Mouse (Mus musculus) E14TG2a.4 (cell line): ENCODE data around the gene Hoxc8.

ENCODE experiments used
- H3K27me3 ChIP-seq: 2 replicates; pipeline ENCODE4 v1.6.1; 2014; ENCODE audit warnings: low read length, control low read depth; ENCODE audit not compliant: insufficient read depth
- H3K36me3 ChIP-seq: 2 replicates; pipeline ENCODE4 v1.6.1; 2014; ENCODE audit warnings: low read length, control low read depth; ENCODE audit not compliant: insufficient read depth
- H3K4me1 ChIP-seq: replicated peaks from 2 replicates; pipeline ENCODE4 v1.6.1; 2014; ENCODE audit warnings: low read depth, low read length, control low read depth
- H3K4me3 ChIP-seq: replicated peaks from 2 replicates; pipeline ENCODE4 v1.5.1; 2014; ENCODE audit warnings: mild to moderate bottlenecking, low read length
- H3K9me3 ChIP-seq: 2 replicates; pipeline ENCODE4 v1.6.1; 2014; ENCODE audit warnings: low read length, control low read depth
- CTCF ChIP-seq: conservative IDR thresholded peaks from 2 replicates; pipeline ENCODE4 v1.5.1; 2014; ENCODE audit warnings: low read length
- NANOG ChIP-seq: IDR thresholded peaks from 2 replicates; pipeline ENCODE4 v1.6.1; 2014; ENCODE audit warnings: borderline replicate concordance, low read length, mixed read lengths
- POU5F1 ChIP-seq: IDR thresholded peaks from 2 replicates; pipeline ENCODE4 v1.6.1; 2014; ENCODE audit warnings: low read length, borderline replicate concordance

Hoxc8 gene

GRCm38 (mm10) chr15:103030142-103030541 is 39.7 kb downstream of the Hoxc8 start:
- TF ChIP-seq NANOG (no peak), CTCF (no peak), POU5F1 (no peak)

GRCm38 (mm10) chr15:103032167-103032566 is 41.8 kb downstream of the Hoxc8 start:
- Histone ChIP-seq H3K4me1 (peaks cover 34% of the 10 kb centered on the region), H3K27me3 (peaks cover 91% of the 10 kb centered on the region), H3K4me3 (no peak overlapping the region), H3K9me3 (no peaks in the 10 kb centered on the region), H3K36me3 (no peaks in the 10 kb centered on the region)
- TF ChIP-seq CTCF = no peak
- no peak for TF ChIP-seq NANOG
- no peak for TF ChIP-seq POU5F1

More at GRCm38 (mm10) chr15:103030142-103030541, 39.7 kb downstream of the Hoxc8 start:
- no peak overlapping the region for H3K4me3 ChIP-seq
- no peaks in the 10 kb centered on the region for H3K9me3 ChIP-seq
- no peaks in the 10 kb centered on the region for H3K36me3 ChIP-seq
- H3K4me1 ChIP-seq = peaks cover 38% of the 10 kb centered on the region
- peaks cover 90% of the 10 kb centered on the region for H3K27me3 ChIP-seq

DNA sequence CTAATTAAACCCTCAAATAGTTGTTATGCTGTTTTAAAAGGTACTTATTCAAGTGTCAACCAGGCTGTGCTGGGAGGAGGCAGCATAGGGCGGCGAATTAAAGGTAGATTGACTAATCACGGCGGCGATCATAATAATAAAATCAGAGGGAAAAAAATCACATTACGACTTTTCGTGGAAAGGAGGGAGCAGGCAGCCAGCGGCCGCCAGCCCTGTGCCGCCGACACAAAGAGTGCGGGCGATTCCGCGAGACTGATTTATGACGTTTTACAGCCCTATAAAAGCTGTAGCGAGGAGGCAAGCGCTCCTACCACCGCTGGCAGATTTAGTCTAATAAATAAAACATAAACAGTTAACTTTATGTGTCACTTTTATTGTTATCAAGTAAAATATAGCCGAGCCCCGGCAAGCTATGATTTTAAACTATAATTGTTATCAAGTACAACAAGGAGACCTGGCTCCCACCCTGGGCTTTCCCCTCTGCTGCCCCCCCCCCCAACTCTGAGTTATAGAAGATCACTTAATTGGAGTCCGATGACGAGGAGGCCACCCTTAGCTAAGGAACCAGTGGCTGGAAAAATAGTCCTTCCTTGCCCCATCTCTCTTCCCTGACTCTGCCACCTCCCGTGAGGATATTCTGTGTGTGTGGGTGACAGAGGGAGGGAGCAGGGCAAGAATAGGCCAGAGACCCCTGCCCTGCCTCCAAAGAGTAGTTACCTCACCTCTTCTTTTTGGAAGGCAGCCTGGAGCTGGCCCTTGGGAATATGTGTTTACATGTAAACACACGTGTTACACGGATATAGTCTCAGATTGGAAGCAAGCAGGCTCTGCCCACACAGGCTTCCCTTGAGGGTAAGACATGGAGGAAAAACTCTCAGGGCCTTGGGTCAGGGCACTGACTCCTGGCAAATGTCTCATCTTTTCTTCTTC is 42.5 kb downstream of the Hoxc8 start:
- Histone ChIP-seq H3K36me3 (no peaks in the 10 kb centered on the region), H3K4me3 (no peak overlapping the region), H3K9me3 (no peaks in the 10 kb centered on the region), H3K4me1 (peaks cover 27% of the 10 kb centered on the region), H3K27me3 (peaks cover 91% of the 10 kb centered on the region)
- TF ChIP-seq NANOG (no peak), POU5F1 (no peak), CTCF (no peak)

GRCm38 (mm10) chr15:103034043-103034806 is 43.8 kb downstream of the Hoxc8 start:
- TF ChIP-seq NANOG = no peak
- no peak for TF ChIP-seq CTCF
- TF ChIP-seq POU5F1 = no peak
- H3K27me3 ChIP-seq = peaks cover 91% of the 10 kb centered on the region
- H3K4me1 ChIP-seq = peaks cover 25% of the 10 kb centered on the region
- H3K9me3 ChIP-seq = 0 out of 2 replicates have a peak, but pooled peaks cover 9% of the 10 kb centered on the region
- H3K36me3 ChIP-seq = no peaks in the 10 kb centered on the region
- H3K4me3 ChIP-seq = peak overlapping the region; percentile 65

DNA sequence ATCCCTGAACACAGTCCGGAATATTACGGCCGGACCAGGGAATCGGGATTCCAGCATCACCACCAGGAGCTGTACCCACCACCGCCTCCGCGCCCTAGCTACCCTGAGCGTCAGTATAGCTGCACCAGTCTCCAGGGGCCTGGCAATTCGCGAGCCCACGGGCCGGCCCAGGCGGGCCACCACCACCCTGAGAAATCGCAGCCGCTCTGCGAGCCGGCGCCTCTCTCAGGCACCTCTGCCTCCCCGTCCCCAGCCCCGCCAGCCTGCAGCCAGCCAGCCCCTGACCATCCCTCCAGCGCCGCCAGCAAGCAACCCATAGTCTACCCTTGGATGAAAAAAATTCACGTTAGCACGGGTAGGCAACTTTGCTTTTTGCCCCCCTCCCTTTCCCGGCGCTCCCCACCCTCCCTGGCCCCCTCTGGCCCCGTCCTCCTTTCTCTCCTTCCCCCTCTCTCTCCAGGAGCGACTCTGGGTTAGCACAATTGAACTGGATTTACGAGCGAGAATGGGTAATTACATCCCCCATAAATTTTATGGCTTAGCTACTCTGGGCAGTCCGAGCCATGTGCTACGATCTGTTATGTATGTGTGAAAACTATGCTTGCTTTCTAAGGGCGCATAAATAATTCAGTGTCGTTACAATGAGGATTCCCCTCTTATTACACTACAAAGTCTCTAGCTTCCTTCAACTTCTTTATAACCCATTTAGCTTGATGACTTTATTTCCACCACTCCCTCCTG is 44.6 kb downstream of the Hoxc8 start:
- Histone ChIP-seq H3K27me3 (peaks cover 97% of the 10 kb centered on the region), H3K36me3 (no peaks in the 10 kb centered on the region), H3K4me3 (peak overlapping the region; percentile 65), H3K9me3 (0 out of 2 replicates have a peak, but pooled peaks cover 9% of the 10 kb centered on the region), H3K4me1 (peaks cover 25% of the 10 kb centered on the region)
- TF ChIP-seq POU5F1 = no peak
- no peak for TF ChIP-seq CTCF
- no peak for TF ChIP-seq NANOG

GRCm38 (mm10) chr15:103035548-103035881 is 45.1 kb downstream of the Hoxc8 start:
- Histone ChIP-seq H3K36me3 (no peaks in the 10 kb centered on the region), H3K9me3 (0 out of 2 replicates have a peak, but pooled peaks cover 9% of the 10 kb centered on the region), H3K4me1 (peaks cover 30% of the 10 kb centered on the region), H3K4me3 (peak overlapping the region; percentile 39; the same call in 1 of the 2 replicates), H3K27me3 (peaks cover 97% of the 10 kb centered on the region)
- TF ChIP-seq POU5F1 = no peak
- TF ChIP-seq NANOG = no peak
- TF ChIP-seq CTCF = no peak

- no peak overlapping the region for H3K4me3 ChIP-seq
- H3K4me1 ChIP-seq = peaks cover 47% of the 10 kb centered on the region
- H3K9me3 ChIP-seq = 0 out of 2 replicates have a peak, but pooled peaks cover 9% of the 10 kb centered on the region
- H3K27me3 ChIP-seq = peaks cover 99% of the 10 kb centered on the region
- TF ChIP-seq NANOG (no peak), CTCF (no peak), POU5F1 (no peak)
- H3K36me3 ChIP-seq = no peaks in the 10 kb centered on the region
Measured at GRCm38 (mm10) chr15:103037579-103037978, 47.2 kb downstream of the Hoxc8 start.
